Mouse (Mus musculus): Measurements from ENCODE around the gene Ccdc36. TPM values are rescaled to one million over a fixed set of nuclear protein-coding genes. Genes with fewer than 3 reads are reported as not detected.

The Ccdc36 gene
- total RNA-seq, 2 experiments from 2014 or later = not detected

- intact Hi-C loops (cut with DNase I) = loop anchor here (5.0 kb wide), 2 partner anchors 53 to 143 kb away; partner anchors contain the start of genes Rhoa and Tcta
- DNase-seq = peak in 1 of 2 experiments; percentile 28
Observed at GRCm38 (mm10) chr9:108450292-108451169, 22.2 kb upstream of the Ccdc36 start.

- DNase-seq = peak in 1 of 2 experiments; percentile 34
- intact Hi-C loops (cut with DNase I) = loop anchor here (5.0 kb wide), 2 partner anchors 53 to 143 kb away; partner anchors contain the start of genes Rhoa and Tcta
Observed at GRCm38 (mm10) chr9:108449860-108450259, 21.6 kb upstream of the Ccdc36 start.

- intact Hi-C loops (cut with DNase I) = no loop called here
- DNase-seq = no peak
Observed at GRCm38 (mm10) chr9:108445125-108445524, 16.8 kb upstream of the Ccdc36 start.

GRCm38 (mm10) chr9:108441236-108441919 is 13.1 kb upstream of the Ccdc36 start:
- DNase-seq = no peak
- intact Hi-C loops (cut with DNase I) = no loop called here

GRCm38 (mm10) chr9:108440485-108440884 is 12.2 kb upstream of the Ccdc36 start:
- no peak for DNase-seq
- intact Hi-C loops (cut with DNase I) = no loop called here

GRCm38 (mm10) chr9:108439176-108439575 is 10.9 kb upstream of the Ccdc36 start:
- intact Hi-C loops (cut with DNase I) = no loop called here
- no peak for DNase-seq

GRCm38 (mm10) chr9:108436182-108436581 is 7.9 kb upstream of the Ccdc36 start, which contains the start of gene BC048562:
TSS of gene BC048562 (plus strand) at chr9:108436482.
- intact Hi-C loops (cut with DNase I) = no loop called here

GRCm38 (mm10) chr9:108431431-108432067 is 3.3 kb upstream of the Ccdc36 start:
- DNase-seq = no peak
- intact Hi-C loops (cut with DNase I) = loop anchor here (1.0 kb wide), 1 partner anchor 41 kb away; no protein-coding TSS in a partner anchor

More at GRCm38 (mm10) chr9:108436182-108436581, 7.9 kb upstream of the Ccdc36 start, which contains the start of gene BC048562:
- DNase-seq = no peak

GRCm38 (mm10) chr9:108412221-108412620 is 16.1 kb downstream of the Ccdc36 start:
- intact Hi-C loops (cut with DNase I) = no loop called here
- DNase-seq = peak in 1 of 2 experiments; percentile 26

GRCm38 (mm10) chr9:108411381-108411942 is 16.8 kb downstream of the Ccdc36 start:
- intact Hi-C loops (cut with DNase I) = no loop called here
- DNase-seq = no peak

GRCm38 (mm10) chr9:108409535-108409934 is 18.7 kb downstream of the Ccdc36 start:
- intact Hi-C loops (cut with DNase I) = no loop called here

GRCm38 (mm10) chr9:108404451-108404850 is 23.8 kb downstream of the Ccdc36 start:
- intact Hi-C loops (cut with DNase I) = no loop called here
- no peak for DNase-seq

More at GRCm38 (mm10) chr9:108409535-108409934, 18.7 kb downstream of the Ccdc36 start:
- DNase-seq = no peak

- intact Hi-C loops (cut with DNase I) = no loop called here
- DNase-seq = no peak
Observed at GRCm38 (mm10) chr9:108403081-108403480, 25.2 kb downstream of the Ccdc36 start.

GRCm38 (mm10) chr9:108401186-108401960 is 26.9 kb downstream of the Ccdc36 start:
- peak; percentile 34 to 37 for DNase-seq
- intact Hi-C loops (cut with DNase I) = no loop called here

- no peak for DNase-seq
- intact Hi-C loops (cut with DNase I) = loop anchor here (5.0 kb wide), 1 partner anchor 54 kb away; no protein-coding TSS in a partner anchor
Observed at GRCm38 (mm10) chr9:108398324-108398723, 30.0 kb downstream of the Ccdc36 start.

GRCm38 (mm10) chr9:108395427-108395826 is 32.9 kb downstream of the Ccdc36 start:
- no peak for DNase-seq
- intact Hi-C loops (cut with DNase I) = loop anchor here (5.0 kb wide), 1 partner anchor 57 kb away; no protein-coding TSS in a partner anchor

- intact Hi-C loops (cut with DNase I) = no loop called here
- DNase-seq = no peak
Observed at GRCm38 (mm10) chr9:108394191-108394590, 34.1 kb downstream of the Ccdc36 start.

- no peak for DNase-seq
- intact Hi-C loops (cut with DNase I) = no loop called here
Observed at GRCm38 (mm10) chr9:108392676-108393075, 35.6 kb downstream of the Ccdc36 start, which contains the start of gene 1700102P08Rik. TSS of gene 1700102P08Rik (plus strand) at chr9:108392805.

- intact Hi-C loops (cut with DNase I) = no loop called here
Observed at GRCm38 (mm10) chr9:108389220-108389619, 39.1 kb downstream of the Ccdc36 start.

More at GRCm38 (mm10) chr9:108389220-108389619, 39.1 kb downstream of the Ccdc36 start:
- DNase-seq = no peak
